Mouse (Mus musculus) left cerebral cortex, postnatal 4 days (tissue): Measurements from ENCODE around the gene Olfr715b. TPM values are rescaled to one million over a fixed set of nuclear protein-coding genes. Genes with fewer than 3 reads are reported as not detected.
"Not testable (repeated sequence)": the region's sequence is repeated elsewhere in the genome, so short reads cannot be mapped to it uniquely, and the experiment has no call there.

Experiments
- DNase-seq: peaks from one replicate; pipeline ENCODE4 v3.0.0-alpha.2; 2022
- intact Hi-C: fragments of 180-260 bp; cut with DNase I; formaldehyde crosslinking; loops from one replicate; pipeline ENCODE4 v1.15.1; 2025
- total RNA-seq, 2 experiments: library from RNA; stranded (reverse); gene quantifications; 2 replicates each; pipeline ENCODE4 v1.2.3; 2021

Gene Olfr715b
- not detected for total RNA-seq

DNA sequence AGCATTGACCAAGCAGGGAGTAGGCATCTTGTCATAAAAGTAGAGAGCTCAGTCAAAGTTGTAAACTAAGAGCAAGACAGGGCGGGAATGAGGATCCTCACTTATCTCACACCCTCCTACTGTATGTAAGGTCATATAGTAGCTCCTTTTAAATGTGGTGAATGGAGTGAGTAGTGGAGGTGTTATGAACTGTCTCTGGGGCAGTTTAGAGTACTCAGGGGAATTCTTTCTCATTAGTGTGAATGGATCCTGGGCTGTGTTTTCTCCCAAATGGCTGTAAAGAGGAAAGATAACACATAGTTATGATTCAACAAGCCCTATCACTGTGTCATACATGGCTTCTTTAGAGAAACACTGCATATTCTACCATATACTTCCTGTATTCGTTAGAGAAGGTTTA, at the start of gene Olfr715b:
Olfr715b (minus strand) TSS at position 101 of the 400 bp plus-strand sequence.
- intact Hi-C loops, result not testable (repeated sequence)

GRCm38 (mm10) chr7:107138027-107138426, 27.9 kb upstream of the Olfr715b start, which contains the start of gene Olfr716:
TSS of gene Olfr716 (plus strand) at chr7:107138327.
- intact Hi-C loops, DNase-seq: not testable (repeated sequence)

More for the DNA sequence above, at the start of gene Olfr715b:
- DNase-seq, result not testable (repeated sequence)

GRCm38 (mm10) chr7:107130983-107131382, 20.8 kb upstream of the Olfr715b start, which contains the start of gene Olfr715:
TSS of gene Olfr715 (minus strand) at chr7:107131083.
- DNase-seq, intact Hi-C loops: not testable (repeated sequence)

- intact Hi-C loops, result no loop called here
- DNase-seq, result no peak
Observed at GRCm38 (mm10) chr7:107092920-107093319, 17.2 kb downstream of the Olfr715b start, which contains the start of gene Olfr17. TSS of gene Olfr17 (plus strand) at chr7:107093220.

DNA sequence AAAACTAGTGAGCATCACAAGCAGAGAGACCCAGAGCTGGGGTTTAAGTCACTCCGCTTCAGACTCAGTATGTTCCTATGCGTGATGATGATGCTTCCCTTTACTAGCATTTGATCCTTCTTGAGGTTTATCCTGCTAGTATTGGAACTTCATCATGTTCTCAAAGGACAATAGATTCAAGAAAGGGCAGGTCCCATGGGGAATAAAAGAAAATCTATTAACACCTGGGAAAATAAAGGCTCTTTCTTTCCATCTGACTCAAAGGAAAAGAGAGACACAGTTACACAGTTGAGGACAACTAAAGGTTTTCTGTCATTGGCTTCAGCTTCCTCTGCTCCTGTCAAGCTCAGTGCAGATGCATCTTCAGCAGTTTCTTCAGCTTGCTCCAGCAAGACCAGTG, 39.5 kb downstream of the Olfr715b start, which contains the start of gene Olfr714:
Olfr714 (plus strand) TSS at position 301 of the 400 bp plus-strand sequence.
- no peak for DNase-seq
- intact Hi-C loops, result no loop called here

Other genes with a start within 250 kb of the Olfr715b start
- not detected for gene Olfr704, start 247.2 kb downstream of the Olfr715b start, total RNA-seq
- gene Olfr705, start 233.5 kb downstream of the Olfr715b start, total RNA-seq, result not detected
- not detected for gene Olfr706, start 222.2 kb downstream of the Olfr715b start, total RNA-seq
- not detected for gene Olfr707, start 209.1 kb downstream of the Olfr715b start, total RNA-seq
- gene Olfr1532-ps1, start 202.4 kb downstream of the Olfr715b start, total RNA-seq, result not detected
- not detected for gene Olfr709-ps1, start 178.2 kb downstream of the Olfr715b start, total RNA-seq
- gene Olfr710, start 162.1 kb downstream of the Olfr715b start, total RNA-seq, result not detected
- gene Olfr6, start 146.4 kb downstream of the Olfr715b start, total RNA-seq, result not detected
- gene Olfr711, start 134.9 kb downstream of the Olfr715b start, total RNA-seq, result not detected
- gene Olfr2, start 104.3 kb downstream of the Olfr715b start, total RNA-seq, result not detected
- not detected for gene Olfr713, start 79.2 kb downstream of the Olfr715b start, total RNA-seq
- not detected for gene Olfr714, start 39.4 kb downstream of the Olfr715b start, total RNA-seq
- gene Olfr17, start 17.1 kb downstream of the Olfr715b start, total RNA-seq, result not detected
- under 1 TPM in 1 of 2 experiments, not detected in 1; 0.08 TPM for gene Olfr715, start 20.7 kb upstream of the Olfr715b start, total RNA-seq
- gene Olfr716, start 28.0 kb upstream of the Olfr715b start, total RNA-seq, result not detected
- not detected for gene Nlrp14, start 56.6 kb upstream of the Olfr715b start, total RNA-seq
- not detected for gene Rbmxl2, start 99.1 kb upstream of the Olfr715b start, total RNA-seq